Mouse (Mus musculus): Measurements from ENCODE around the gene Mrpl21.
A peak's percentile ranks its signal among the peaks of the same experiment; 100 is the strongest.

Mrpl21 gene

DNA sequence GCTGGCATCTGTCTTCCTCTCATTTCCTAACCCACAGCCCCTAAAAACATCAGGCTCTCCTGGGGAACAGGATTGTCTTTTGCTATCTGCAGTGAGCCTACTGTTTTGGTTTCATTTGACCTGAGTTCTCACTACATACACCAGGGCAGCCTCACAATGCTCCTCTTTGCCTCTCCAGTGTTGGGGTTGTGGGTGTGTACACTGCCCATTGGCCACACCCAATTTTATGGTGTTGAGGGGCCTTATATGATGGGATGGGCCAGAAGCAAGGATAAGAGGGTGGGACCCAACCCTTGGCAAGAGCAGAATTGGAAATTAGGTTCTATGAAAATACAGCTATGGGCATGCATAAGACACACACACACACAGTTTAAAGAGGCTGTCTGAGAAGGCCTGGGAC lies 14.3 kb downstream of the Mrpl21 start:
- DNase-seq (ENCODE audit: low spot score in 2 of 2), result no peak

DNA sequence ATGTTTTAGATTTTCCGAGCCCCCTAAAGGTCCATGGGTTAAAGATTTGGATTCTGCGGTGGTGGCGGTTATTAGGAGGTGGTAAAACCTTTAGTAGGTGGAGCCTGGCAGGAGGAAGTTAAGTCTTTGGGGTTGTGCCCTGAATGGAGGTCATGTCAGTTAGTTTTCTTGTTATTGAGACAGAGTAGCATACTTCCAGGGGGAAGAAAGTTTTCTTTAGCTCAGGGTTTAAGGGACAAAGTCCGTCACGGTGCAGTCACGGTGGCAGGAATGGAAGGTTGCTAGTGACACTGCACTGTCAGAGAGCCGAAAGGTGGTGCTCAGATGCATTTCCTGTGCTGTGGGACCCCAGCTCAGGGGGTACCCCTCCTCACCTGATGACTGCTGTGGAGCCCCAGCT lies 15.1 kb downstream of the Mrpl21 start:
- no peak for DNase-seq (ENCODE audit: low spot score in 2 of 2)

DNA sequence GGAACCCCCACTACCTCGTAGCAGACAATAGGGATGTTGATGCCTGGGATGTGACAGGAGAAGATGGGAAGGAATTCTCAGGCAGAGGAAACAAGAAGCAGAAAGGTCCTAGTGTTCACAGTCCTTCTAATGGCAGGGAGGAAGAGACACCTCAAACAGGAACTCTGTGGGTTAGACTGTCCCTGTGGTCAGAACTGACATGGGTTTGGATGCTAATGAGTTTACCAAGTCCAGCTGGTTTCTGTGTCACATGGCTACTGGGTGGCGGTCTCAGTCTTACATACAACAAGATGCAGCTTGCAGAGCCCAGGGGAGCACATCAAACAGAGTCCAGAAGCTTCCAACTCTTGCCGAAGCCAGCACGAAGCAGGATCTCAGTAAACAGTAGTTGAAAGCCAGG lies 21.3 kb downstream of the Mrpl21 start:
- DNase-seq (ENCODE audit: low spot score in 2 of 2), result no peak

DNA sequence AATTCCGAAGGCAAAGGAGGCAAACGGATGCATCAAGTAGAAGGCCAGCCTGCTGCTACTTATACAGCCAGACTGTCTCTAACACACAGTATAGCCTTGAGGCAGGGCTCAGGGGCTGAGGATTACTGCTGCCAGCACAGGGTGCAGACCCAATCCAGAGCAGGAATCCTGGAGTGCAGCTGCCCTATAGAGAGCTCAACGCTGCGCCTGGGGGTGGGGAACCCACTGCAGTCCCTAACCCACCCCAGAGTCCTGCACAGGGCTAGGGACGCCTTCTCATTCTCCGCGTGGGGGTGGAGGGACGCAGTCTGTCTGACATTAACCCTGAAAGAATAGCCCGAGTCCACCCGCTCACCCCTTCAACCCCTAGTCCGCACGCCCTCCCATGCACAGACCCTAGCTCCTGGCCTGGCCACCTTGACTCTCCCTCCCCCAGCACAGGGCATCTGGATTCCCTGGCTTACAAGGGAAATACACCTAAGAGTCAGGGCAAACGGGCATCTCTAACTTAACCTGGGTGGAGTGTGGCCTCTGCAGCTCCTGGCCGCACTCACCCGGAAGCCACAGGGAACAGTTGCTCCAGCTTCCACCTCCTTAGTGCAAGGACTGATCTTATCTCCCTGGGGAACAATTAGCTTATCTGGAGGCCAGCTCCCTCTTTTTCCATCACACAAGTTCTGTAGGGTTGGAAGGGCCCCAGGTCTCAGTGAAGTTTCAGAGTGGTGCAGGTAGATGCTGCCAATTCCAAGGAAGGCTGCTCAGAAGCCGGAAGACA lies 24.7 kb downstream of the Mrpl21 start:
- DNase-seq (ENCODE audit: low spot score in 2 of 2), result no peak

DNA sequence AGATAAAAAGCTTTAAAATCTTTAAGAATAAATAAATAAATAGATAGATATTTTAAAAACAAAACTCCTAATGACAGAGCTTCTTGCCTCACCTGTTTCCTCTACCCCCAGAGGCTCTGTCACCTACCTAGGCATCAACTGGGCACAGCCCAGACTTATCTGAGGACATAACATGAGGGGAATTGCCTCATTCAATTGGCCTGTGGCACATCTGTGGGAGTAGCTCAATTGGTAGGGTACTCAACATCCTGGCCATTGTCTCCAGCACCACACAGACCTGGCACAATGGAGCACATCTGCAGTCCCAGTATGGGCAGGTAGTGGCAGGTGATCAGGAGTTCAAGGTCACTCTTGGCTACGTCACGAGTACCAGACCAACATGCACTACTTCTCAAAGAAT lies 36.6 kb downstream of the Mrpl21 start:
- no peak for DNase-seq (ENCODE audit: low spot score in 2 of 2)

DNA sequence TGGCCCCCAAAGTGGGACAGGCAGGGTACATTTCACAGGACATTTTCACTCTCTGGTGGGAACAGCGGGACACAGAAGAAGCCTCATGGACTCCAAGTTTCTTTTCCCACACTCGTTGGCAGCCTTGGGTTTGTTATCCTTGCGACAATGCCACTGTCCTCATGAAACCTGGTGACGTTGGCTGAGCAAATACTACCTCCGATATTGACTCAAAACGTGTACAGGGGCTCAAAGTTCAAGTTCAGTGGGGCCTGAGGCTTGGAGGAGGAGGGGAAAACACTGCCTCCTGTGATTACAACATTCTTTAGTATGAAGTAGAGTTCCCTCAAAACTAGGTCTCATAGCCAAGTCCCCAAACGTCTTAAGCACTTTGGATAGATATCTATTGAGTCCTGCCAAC lies 37.4 kb downstream of the Mrpl21 start:
- no peak for DNase-seq (ENCODE audit: low spot score in 2 of 2)

DNA sequence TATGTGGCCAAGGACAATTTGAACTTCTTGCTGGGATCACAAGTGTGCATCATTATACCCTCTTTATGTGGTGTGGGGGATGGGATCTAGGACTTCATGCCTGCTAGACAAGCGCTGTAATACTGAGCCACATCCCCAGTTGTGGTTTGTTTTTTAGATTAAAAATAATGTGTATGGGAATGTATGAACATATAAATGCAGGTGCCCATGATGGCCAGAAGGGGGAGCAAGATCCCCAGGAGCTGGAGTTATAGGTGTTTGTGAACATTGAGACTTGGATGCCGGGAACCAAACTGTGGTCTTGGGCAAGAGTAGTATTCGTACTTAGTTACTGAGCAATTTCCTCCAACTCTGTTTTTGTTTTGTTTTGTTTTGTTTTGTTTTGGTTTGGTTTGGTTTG lies 38.1 kb downstream of the Mrpl21 start:
- no peak for DNase-seq (ENCODE audit: low spot score in 2 of 2)

DNA sequence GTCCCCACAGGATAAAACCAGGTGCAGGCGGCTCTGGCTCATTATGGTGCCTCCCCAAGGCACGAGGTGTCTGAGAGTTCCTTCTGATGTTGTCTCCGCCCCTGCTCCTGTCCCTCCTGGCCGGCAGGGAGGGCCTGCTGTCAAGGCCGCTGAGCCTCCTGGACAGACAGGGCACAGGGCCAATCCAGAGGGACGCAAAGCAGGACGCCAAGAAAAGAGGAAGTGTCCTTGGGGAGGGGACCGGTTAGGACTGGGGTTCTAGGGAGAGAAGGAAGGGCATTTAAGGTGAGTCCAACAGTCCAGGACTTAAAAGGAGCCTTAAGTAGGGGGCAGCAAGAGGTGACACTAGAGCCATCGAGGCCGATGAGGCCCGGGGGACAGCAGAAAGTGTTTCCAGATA lies 38.9 kb downstream of the Mrpl21 start:
- no peak for DNase-seq (ENCODE audit: low spot score in 2 of 2)

DNA sequence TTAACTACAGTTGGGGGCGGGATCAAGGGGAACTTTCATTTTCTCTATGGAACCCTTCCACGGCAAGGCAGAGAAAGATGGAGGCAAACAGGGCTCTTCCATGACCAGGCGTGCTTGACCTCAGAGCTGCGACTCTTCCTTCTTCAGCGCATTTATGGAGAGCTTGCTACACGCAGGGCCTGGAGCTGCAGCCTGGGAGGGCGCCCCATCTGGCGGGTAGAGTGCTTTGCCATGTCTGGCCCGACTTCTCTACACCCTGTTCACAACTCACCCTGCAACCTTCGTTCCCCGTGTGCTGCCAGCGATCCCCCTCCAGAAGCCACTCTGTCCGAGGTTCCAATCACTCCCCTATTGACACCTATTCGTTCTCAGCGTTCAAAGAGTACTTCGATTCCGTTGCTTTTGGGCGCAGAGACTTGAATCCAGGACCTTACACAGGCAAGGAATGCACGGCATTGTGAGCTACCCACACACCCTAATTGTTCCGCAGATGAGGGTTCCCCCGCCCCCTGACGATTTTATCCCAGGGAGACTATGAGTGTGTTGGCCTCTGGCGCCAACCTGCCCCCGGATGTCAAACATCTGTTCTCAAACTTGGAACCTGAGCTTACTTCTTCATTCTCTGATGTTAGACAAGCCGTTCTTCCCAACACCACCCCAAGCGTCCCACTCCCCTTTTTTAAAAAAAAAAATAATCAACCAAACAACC lies 39.7 kb downstream of the Mrpl21 start, which contains the start of gene Cpt1a:
TSS of gene Cpt1a (plus strand) at position 74 of the 709 bp plus-strand sequence.
- DNase-seq (ENCODE audit: low spot score in 2 of 2), result no peak

DNA sequence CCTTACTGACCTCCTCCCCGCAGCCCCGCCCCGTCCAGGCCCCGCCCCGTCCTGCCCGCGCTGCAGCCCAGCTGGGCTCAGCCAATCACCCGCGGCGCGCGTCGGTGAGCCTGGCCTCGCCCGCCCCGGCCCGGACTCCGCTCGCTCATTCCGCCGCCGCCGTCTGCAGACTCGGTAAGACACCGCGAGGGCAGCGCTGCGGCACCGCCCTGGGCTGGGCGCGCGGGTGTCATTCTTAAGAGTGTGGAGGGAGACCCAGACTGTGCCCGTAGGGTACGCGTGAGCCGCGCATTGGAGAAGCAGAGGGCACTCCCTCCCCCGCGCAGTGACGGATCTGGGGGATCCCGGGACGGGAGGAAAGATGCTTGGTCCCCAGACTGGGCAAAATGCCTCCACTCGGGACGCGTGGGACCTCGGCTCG lies 40.5 kb downstream of the Mrpl21 start:
- DNase-seq (ENCODE audit: low spot score in 2 of 2), result peak; percentile 29 to 58

DNA sequence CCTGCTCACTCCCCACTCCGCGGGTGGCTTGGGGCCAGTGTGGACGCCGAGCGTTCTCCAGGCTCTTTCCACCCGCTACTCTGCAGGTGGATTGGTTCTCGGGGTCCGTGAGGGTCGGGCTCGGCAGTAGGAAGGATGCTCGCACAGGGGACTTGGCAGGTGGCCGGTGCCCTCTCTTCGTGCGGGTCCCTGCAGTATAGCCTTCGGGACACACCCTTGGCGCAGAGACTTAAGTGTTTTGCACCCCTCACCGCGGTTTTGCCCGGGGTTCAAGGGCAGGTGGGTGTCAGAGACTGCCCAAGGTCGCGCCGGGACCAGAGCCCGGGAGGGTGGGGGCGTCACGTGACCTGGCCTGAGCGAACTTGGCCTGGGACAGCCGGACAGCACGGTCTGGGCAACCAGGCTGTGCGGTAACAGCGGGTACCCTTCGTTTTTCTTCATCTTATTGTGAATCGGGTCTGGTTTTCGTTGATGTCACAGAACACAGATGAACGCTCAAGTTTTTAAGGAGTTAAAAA lies 41.1 kb downstream of the Mrpl21 start:
- DNase-seq (ENCODE audit: low spot score in 2 of 2), result peak; percentile 15 to 24

DNA sequence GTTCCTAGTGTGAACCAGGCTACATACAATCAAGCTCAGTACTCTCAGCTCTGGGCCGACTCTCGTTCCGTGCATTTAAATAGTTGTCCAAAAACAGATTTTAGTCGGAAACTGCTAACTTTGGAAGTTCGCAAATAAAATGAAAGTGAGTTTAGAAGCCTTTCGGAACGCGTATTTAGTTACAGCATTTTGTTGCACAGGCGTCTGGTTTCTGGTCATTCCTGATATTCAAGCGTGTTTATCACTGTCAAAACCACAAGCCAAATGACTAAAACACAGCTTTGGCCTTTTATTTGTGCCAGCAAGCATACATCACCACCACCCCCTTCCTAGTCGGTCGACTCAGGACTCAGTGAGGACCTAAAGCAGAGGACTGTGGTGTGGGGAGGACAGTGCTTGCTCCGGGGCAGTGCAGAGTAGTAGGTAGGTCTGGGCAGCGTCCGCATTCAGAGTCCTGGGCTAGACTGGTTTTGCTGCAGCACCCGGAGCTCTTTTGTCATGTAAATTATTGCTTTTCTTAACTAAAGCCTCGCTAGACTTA lies 41.6 kb downstream of the Mrpl21 start:
- DNase-seq (ENCODE audit: low spot score in 2 of 2), result peak in 1 of 2 experiments; percentile 11

DNA sequence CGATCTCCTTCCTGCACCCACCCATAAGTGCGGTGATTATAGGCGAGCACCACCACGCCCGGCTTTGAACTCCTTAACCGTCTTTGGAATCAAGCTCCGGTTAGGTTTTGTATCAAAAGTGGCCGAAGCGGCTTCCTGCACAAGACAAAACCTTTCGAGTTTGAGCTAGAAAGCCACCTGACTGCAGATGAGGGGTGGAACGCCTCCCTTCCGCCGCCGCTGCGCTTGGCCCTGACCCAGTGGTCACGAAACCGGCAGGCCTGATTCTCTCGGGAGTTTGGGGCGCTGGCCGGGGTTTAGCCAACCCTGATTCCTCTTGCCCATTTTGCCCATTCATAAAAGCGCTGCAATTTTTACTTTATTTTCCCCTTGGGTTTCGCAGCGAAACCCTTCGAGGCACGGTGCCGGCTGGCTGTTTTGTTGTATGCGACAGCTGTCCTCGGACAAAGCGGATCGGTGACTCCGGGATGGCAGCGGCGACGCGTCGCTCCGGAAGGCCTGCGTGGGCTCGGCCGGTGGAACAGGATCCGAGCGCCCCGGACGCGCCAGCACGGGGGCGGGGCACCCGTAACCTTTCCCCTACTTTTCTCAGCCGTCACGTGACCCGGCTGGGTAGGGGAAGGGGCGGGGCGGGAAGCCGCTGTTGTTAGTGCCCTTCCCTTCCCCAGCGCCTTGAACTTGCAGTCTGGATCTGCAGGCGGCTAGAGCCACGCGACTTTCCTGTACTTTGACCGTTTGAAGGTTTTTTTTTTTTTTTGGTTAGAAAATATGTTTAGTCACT lies 42.4 kb downstream of the Mrpl21 start:
- DNase-seq (ENCODE audit: low spot score in 2 of 2), result peak; percentile 63 to 73

DNA sequence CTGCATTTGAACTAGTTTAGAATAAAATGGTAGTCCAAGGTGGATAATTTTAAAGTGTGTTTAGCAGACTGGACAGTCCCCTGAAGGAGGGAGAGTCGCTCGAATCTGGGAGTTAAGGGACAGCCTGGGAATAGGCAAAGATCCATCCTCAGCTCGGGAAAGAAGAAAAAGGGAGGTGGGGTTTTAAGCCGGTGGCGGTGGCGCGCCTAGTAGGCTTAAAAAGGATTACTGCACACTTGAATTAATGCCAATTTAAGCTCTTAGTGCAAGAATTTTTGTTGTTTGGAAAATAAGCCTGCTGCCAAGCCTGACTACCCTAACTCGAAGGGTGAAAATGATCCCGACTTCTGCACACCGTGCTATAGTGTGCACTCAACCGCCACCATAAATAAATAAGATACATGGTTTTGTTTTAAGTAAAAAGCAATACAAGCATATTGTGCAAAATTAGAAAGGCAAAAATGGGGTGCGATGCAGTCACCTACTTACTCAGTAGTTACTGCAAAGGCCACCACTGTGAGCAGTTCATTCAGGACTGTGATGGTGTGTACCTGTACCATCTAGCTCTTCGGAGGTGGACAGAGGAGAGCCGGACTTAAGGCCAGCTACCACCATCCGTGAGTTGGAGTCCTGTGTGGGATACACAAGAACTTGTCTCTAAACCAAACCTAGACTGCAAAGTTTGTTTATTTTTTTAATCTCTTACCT lies 43.2 kb downstream of the Mrpl21 start:
- DNase-seq (ENCODE audit: low spot score in 2 of 2), result no peak

DNA sequence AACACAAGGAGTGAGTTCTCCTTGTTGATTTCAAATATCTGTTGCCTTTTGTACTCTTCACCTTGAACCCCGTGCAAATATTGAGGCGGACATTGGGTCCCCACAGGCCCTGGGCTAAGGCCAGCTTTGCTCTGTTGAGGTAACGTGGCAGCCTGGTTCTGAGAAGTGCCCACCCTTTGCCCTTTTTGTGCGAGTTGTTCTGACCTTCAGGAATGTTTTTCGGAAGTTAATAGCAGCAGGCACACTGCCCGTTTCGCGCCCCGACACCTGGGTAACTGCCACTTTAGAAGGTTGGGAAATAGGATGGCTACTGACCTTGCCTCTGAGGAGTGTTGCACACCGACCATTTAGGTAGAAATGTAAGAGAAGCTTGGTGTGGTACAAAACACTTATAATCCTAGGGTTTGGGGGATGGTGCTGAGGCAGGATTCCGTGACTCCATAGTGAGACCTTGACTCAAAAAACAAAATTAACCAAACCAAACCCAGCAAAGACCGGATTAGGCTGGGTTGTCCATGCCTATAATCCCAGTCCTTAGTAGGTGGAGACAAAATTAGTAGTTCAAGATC lies 43.9 kb downstream of the Mrpl21 start:
- no peak for DNase-seq (ENCODE audit: low spot score in 2 of 2)

DNA sequence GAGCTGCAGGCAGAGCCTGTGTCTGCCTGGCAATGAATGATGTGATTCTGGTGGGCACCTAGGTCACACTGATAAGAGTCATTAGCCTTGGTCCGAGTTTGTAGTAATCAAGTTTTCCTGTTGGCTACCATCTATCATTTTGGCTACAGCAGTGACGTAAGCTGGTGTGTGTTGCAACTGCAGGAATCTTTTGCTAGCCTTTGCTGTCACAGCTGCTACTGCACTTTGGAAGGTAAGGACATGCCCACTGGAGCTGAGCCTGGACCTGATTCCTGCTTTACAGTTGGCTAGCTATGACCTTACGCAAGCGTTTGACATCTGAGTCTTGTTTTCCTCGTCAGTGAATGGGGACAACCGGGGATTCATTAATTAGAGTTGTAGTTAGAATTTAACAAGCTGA lies 50.5 kb downstream of the Mrpl21 start:
- DNase-seq (ENCODE audit: low spot score in 2 of 2), result no peak

DNA sequence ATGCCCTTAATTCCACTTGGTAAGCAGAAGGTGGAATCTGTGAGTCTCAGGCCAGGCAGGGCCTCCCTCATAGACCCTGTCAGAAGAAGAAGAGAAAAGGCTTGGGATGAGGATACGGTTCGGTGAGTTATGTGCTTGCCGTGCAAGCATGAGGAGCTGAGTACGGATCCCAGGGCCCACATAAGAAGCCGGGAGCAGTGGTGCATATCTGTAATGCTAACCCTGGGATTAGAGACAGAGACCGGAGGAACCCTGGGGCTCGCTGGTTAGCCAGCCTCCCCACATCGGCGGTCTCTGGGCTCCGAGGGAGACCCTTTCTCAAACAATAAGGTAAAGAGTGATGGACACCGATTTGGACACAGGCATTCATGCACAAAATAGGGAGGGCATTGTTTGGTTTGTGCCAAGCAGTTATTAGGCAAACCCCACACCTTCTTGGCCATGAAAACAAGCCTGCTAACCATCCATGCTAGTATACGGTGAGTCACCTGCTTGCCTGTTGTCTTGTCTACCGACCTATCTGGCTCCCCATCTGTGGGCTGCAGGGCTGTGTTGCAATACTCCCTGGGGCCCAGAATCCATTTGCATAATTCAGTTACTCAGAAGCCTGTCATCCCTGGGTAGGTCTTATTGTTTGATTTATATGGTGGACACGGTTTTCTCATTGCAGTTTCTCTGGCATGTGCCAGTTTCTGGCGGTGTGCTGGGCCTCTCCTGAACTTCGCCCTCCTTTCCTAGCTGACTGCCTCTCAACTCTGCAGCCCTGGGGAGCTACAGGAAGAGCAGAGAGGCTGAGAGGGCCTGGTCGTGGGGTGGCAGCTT lies 51.2 kb downstream of the Mrpl21 start:
- no peak for DNase-seq (ENCODE audit: low spot score in 2 of 2)

DNA sequence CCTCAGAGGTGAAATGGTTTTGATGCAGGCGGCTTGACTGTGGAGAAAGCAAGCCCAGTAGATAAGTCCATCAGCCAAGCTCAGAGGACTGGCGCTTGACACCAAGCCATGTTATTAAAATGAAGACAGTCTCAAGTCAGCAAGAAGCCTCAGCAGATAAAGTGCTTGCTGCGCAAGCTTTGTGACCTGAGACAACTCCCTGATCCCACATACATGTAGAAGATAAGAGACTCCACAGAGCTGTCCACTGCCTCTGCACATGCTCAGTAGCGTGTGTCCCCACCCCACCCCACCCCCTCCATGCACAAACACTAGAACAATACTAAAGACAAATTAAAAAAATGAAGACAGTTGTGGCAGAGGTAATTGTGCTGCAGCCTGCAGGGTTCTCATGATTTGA lies 51.8 kb downstream of the Mrpl21 start:
- no peak for DNase-seq (ENCODE audit: low spot score in 2 of 2)

DNA sequence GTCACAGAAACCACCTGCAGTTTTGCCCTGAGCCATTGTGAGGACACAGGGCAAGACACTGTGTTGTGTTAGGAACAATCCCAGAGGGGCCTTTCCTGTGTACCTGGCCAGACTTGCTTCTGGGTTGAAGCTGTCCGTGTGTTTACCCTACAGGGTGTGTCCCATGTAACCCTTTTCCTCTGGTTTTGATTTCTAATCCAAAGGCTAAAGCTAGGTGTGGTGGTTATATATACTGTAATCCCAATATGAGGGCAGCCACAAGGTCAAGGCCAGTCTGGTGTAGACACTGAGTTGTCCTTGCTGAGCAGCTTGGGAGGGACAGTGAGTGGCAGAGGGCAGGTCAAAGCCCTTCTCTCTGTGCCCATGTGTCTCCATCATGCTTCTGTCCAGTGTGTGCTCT lies 53.2 kb downstream of the Mrpl21 start:
- DNase-seq (ENCODE audit: low spot score in 2 of 2), result no peak
